Comparison of ENCODE assay signal across 13 mouse cellular contexts in the genomic region with DNA sequence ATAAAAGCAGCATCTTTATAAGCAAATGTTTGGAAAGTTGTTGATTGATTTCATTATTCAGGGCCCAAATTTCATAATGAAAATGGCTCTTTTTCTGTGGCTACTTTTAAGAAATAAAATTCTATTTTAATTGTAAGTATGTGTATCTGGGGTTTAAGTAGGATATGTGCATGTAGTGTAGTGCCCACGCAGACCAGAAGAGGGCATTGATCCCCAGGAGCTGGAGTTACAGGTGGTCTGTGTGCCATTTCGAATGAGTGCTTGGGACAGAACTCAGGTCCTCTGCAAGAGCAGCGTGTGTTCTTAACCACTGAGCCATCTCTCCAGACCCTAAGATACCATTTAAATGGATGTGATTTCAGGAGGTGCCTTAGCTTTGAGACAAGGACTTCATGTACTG.
DNase-seq lines count a peak whose midpoint lies in the region; ATAC-seq and TF ChIP-seq lines count a peak whose summit lies in the region.
"Had no signal": no experiment of that assay in that cellular context is flagged by ENCODE, and none has a peak within 500 bp of the region (broad histone marks: within the 10 kb centered on the region; RNA-seq: fewer than 3 reads in every experiment).

No protein-coding gene starts in this region.

- TF ChIP-seq EP300 in liver, embryonic 14.5 days (IDR thresholded peaks at IDR 0.05; ENCODE audit: low read depth), result no peak

- TF ChIP-seq CTCF in gastrocnemius, adult 2 months (IDR thresholded peaks at IDR 0.05), result peak; percentile 5; the same call in 1 of the 2 replicates
- TF ChIP-seq CTCF in liver, embryonic 14.5 days (IDR thresholded peaks at IDR 0.05; ENCODE audit: low read depth), result peak; percentile 41; the same call in 1 of the 2 replicates

- no peak overlapping the region for H3K4me2 ChIP-seq in liver, embryonic 14.5 days (ENCODE audit: low read depth)
- H3K4me2 ChIP-seq: liver, embryonic 15.5 days had no signal

- no peaks in the 10 kb centered on the region for H3K36me3 ChIP-seq in liver, embryonic 14.5 days (replicated peaks; ENCODE audit: control insufficient read depth, insufficient read depth, low read depth)
- H3K36me3 ChIP-seq: liver, embryonic 15.5 days had no signal

- 66% methylated on average over 3 of the region's 3 CpGs for WGBS in liver, embryonic 14.5 days (ENCODE audit: insufficient replicate concordance)

- H3K27me3 ChIP-seq in liver, embryonic 14.5 days (ENCODE audit: control insufficient read depth, insufficient read depth, low read length), result no peaks in the 10 kb centered on the region
- H3K27me3 ChIP-seq: liver, embryonic 15.5 days had no signal

- H3K9me3 ChIP-seq in liver, embryonic 14.5 days (ENCODE audit: control insufficient read depth, low read length), result no peaks in the 10 kb centered on the region
- H3K9me3 ChIP-seq: liver, embryonic 15.5 days had no signal

- no peak for ATAC-seq in liver, embryonic 14.5 days (ENCODE audit: insufficient read depth)
- ATAC-seq: hindbrain, embryonic 16.5 days had no signal

- intact Hi-C loops in gastrocnemius, adult 2 months (cut with DNase I), result no loop called here
- intact Hi-C loops in gastrocnemius, postnatal 14 days (cut with DNase I; ENCODE audit: low total_unique reads), result no loop called here

- no peak for DNase-seq in gastrocnemius, adult 2 months
- DNase-seq in gastrocnemius, postnatal 14 days, result no peak
- DNase-seq in liver, embryonic 14.5 days (ENCODE audit: low read depth in 3 of 3, low spot score in 3 of 3), result no peak
- DNase-seq in liver (no peak), R1 (ENCODE audit: low read depth, low spot score) (peak; percentile 43)
- DNase-seq in thymus, postnatal 25 days, result peak; percentile 15
- no peak for DNase-seq in layer of hippocampus, adult 9-10 months (ENCODE audit: low spot score)
- no peak for DNase-seq in ovary, adult 18-20 months (ENCODE audit: low spot score)
- DNase-seq: adrenal gland, adult 8-10 months; kidney, postnatal 36 days; right cerebral cortex, postnatal 25 days had no signal

- H3K4me3 ChIP-seq in gastrocnemius, adult 2 months, result no peak overlapping the region
- H3K4me3 ChIP-seq in liver, embryonic 14.5 days (ENCODE audit: insufficient read depth in 1 of 2, low read depth in 2 of 2, low read length in 2 of 2), result no peak overlapping the region
- H3K4me3 ChIP-seq: liver, embryonic 15.5 days had no signal

- H3K27ac ChIP-seq in gastrocnemius, adult 2 months, result no peak overlapping the region
- no peak overlapping the region for H3K27ac ChIP-seq in liver, embryonic 14.5 days
- H3K27ac ChIP-seq: liver, embryonic 15.5 days had no signal

- no peak overlapping the region for H3K9ac ChIP-seq in liver, embryonic 14.5 days (replicated peaks)
- H3K9ac ChIP-seq: liver, embryonic 15.5 days had no signal

- no peaks in the 10 kb centered on the region for H3K4me1 ChIP-seq in liver, embryonic 14.5 days (replicated peaks; ENCODE audit: control insufficient read depth in 2 of 2, insufficient read depth in 2 of 2, low read length in 1 of 2)
- H3K4me1 ChIP-seq: liver, embryonic 15.5 days had no signal

Comparison
In these comparisons a context has a peak if more than half of its experiments do, and no peak if none do; other contexts are left out.
1. DNase-seq: peak in R1 (single experiment) and thymus, postnatal 25 days (single experiment); none in gastrocnemius, adult 2 months (single experiment), gastrocnemius, postnatal 14 days (single experiment), liver, embryonic 14.5 days (0 of 3), liver (single experiment), layer of hippocampus, adult 9-10 months (single experiment) and ovary, adult 18-20 months (single experiment).